Mouse (Mus musculus) stomach, postnatal 0 days (tissue): ENCODE measurements around the gene Dcst2. TPM values are rescaled to one million over a fixed set of nuclear protein-coding genes. Genes with fewer than 3 reads are reported as not detected.
A peak's percentile ranks its signal among the peaks of the same experiment; 100 is the strongest.

Experiments used
- ATAC-seq: fragments of 200-750 bp; cut with Nextera tagmentation; 2 replicates; pipeline ENCODE4 v1.8.0; 2017; ENCODE audit not compliant: low FRiP score, low TSS enrichment
- DNase-seq: peaks from one replicate; pipeline ENCODE4 v3.0.0-alpha.2; 2016; ENCODE audit warnings: low spot score
- H3K27ac ChIP-seq: fragments of 300-500 bp; sonication (generic); replicated peaks from 2 replicates; pipeline ENCODE4 v1.5.1; 2014; ENCODE audit warnings: mild to moderate bottlenecking, control low read depth
- H3K27me3 ChIP-seq: fragments of 300-500 bp; sonication (generic); 2 replicates; pipeline ENCODE4 v1.6.1; 2014; ENCODE audit warnings: low read length; ENCODE audit not compliant: control insufficient read depth, insufficient read depth
- H3K36me3 ChIP-seq: fragments of 300-500 bp; sonication (generic); 2 replicates; pipeline ENCODE4 v1.6.1; 2014; ENCODE audit warnings: low read length, mixed read lengths; ENCODE audit not compliant: control insufficient read depth, insufficient read depth
- H3K4me1 ChIP-seq: fragments of 300-500 bp; sonication (generic); replicated peaks from 2 replicates; pipeline ENCODE4 v1.6.1; 2014; ENCODE audit warnings: antibody characterized with exemption; ENCODE audit not compliant: control insufficient read depth, insufficient read depth
- H3K4me2 ChIP-seq: fragments of 300-500 bp; sonication (generic); replicated peaks from 2 replicates; pipeline ENCODE4 v1.6.1; 2014; ENCODE audit warnings: low read depth, mild to moderate bottlenecking, control low read depth, moderate library complexity
- H3K4me3 ChIP-seq: fragments of 300-500 bp; sonication (generic); 2 replicates; pipeline ENCODE4 v1.5.1; 2014; ENCODE audit warnings: low read depth, low read length, control low read depth
- H3K9ac ChIP-seq: fragments of 300-500 bp; sonication (generic); 2 replicates; pipeline ENCODE4 v1.6.1; 2014; ENCODE audit warnings: mild to moderate bottlenecking, low read length, control low read depth, mixed read lengths
- H3K9me3 ChIP-seq: fragments of 300-500 bp; sonication (generic); 2 replicates; pipeline ENCODE4 v1.6.1; 2016; ENCODE audit warnings: low read length; ENCODE audit not compliant: control insufficient read depth
- CTCF ChIP-seq: IDR thresholded peaks from 2 replicates; pipeline ENCODE4 v1.5.1; 2016; ENCODE audit warnings: antibody characterized with exemption, low read depth, mild to moderate bottlenecking, moderate library complexity
- EP300 ChIP-seq: optimal IDR thresholded peaks from 2 replicates; pipeline ENCODE3; 2016; ENCODE audit warnings: antibody characterized with exemption
- WGBS: fragments of 180-500 bp; shearing (Covaris S2); extraction: QIAGEN DNeasy Blood & Tissue Kit; methylation state at CpG from one replicate; pipeline ENCODE4 v1.1.7; 2014; 5-methylcytosine and 5-hydroxymethylcytosine counted together
- polyA plus RNA-seq: library from polyadenylated mRNA; unstranded; fragments of >200 nt; fragmentation: Nextera tagmentation; extraction: Ambion mirVana; gene quantifications from 2 replicates; pipeline ENCODE4 v1.2.1, GENCODE M21; 2015

The Dcst2 gene
- polyA plus RNA-seq, 1 experiment from 2014 or later, result 0.33 TPM

DNA sequence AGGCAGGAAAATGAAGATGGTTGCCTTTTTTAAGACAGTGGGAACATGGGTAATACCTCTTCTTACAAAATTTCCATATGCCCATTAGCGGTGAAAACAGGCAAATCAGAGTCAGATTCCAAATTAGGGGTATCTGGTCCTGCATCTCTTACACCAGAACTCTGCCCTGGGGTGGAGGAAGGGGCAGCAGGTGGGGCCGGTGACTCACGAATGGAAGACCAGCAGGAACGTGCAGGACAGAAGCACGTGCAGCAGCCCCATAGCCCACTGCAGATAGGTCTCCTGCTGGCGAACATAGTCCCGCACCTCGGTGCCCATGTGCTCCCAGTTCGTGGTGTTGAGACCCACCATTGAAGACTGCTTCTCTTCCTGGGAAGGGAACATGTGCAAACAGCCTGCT, 5.7 kb upstream of the Dcst2 start:
- WGBS, result 67% methylated on average over 9 of the region's 9 CpGs

DNA sequence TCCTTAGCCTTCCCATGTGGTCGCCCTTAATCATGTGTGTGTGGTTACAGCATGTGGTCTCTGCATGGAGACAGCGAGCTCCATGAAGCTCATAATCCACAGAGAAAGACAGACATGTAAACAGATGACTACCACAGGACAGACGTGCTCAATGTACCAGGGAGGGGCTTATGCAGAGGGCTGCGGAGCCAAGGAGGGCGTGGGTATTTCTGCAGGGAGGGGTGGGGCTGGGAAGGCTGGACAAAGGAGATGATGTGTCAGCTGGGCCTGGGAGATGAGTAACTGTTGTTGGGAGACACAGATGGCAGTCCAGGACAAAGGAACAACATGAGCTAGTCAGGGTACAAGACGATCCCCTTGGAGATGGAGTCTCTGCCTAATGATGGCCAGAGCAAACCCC, 2.1 kb upstream of the Dcst2 start:
- H3K27me3 ChIP-seq, result no peaks in the 10 kb centered on the region
- TF ChIP-seq CTCF (no peak), EP300 (no peak)
- no peak overlapping the region for H3K4me3 ChIP-seq
- H3K36me3 ChIP-seq, result no peaks in the 10 kb centered on the region
- no peak overlapping the region for H3K27ac ChIP-seq
- H3K9ac ChIP-seq, result no peak overlapping the region
- DNase-seq (no peak), ATAC-seq (peak; percentile 60)
- 37% methylated on average over 6 of the region's 6 CpGs for WGBS
- no peak overlapping the region for H3K4me2 ChIP-seq
- no peaks in the 10 kb centered on the region for H3K4me1 ChIP-seq
- H3K9me3 ChIP-seq, result no peaks in the 10 kb centered on the region

More for the DNA sequence above, 5.7 kb upstream of the Dcst2 start:
- Histone ChIP-seq H3K9me3 (no peaks in the 10 kb centered on the region), H3K36me3 (no peaks in the 10 kb centered on the region), H3K4me3 (no peak overlapping the region), H3K27ac (no peak overlapping the region), H3K4me1 (no peaks in the 10 kb centered on the region), H3K9ac (no peak overlapping the region), H3K4me2 (no peak overlapping the region), H3K27me3 (no peaks in the 10 kb centered on the region)
- TF ChIP-seq EP300 (no peak), CTCF (no peak)
- ATAC-seq, result no peak
- no peak for DNase-seq

DNA sequence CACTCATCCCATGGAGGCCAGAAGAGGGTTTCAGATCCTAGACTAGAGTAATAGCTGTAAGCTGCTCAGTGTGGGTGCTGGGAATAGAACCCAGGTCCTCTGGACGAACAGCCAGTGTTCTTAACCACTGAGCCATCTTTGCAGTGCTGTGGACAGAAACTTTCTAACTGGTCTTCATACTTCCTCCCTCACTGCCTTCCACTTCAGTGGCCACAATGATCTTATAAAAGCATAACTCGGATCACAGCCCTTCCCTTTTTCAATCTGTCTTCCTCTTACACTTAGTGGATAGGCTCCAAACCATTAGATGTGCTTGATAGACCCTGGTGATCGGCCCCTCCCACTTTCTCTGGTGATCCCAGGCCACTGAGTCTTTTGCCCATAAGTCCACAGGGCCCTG, 1.5 kb upstream of the Dcst2 start:
- WGBS, result 73% methylated on average over 3 of the region's 3 CpGs
- Histone ChIP-seq H3K36me3 (no peaks in the 10 kb centered on the region), H3K9ac (no peak overlapping the region), H3K9me3 (no peaks in the 10 kb centered on the region), H3K4me3 (no peak overlapping the region), H3K4me2 (no peak overlapping the region), H3K27me3 (no peaks in the 10 kb centered on the region), H3K27ac (no peak overlapping the region), H3K4me1 (no peaks in the 10 kb centered on the region)
- no peak for DNase-seq
- TF ChIP-seq CTCF (no peak), EP300 (no peak)
- no peak for ATAC-seq

DNA sequence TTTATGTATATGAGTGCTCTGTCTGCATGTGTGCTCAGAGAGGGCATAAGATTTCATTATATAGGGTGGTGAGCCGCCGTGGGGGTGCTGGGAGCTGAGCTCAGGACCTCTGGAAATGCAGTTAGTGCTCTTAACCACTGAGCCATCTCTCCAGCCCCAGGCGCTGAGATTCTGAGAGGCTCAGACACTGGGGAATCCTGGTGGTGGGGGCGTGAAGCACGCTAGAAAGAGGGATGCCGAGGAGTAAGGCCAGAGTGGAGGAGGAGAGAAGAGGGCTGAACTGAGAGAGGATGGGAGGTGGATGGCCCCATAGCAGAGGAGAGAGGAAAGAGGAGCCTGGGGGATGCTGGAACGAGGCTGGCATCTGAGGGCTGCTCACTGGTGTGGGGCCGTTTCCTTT, 2.9 kb downstream of the Dcst2 start:
- Histone ChIP-seq H3K4me1 (no peaks in the 10 kb centered on the region), H3K9me3 (no peaks in the 10 kb centered on the region), H3K36me3 (no peaks in the 10 kb centered on the region), H3K4me3 (no peak overlapping the region), H3K4me2 (no peak overlapping the region), H3K27ac (no peak overlapping the region), H3K9ac (no peak overlapping the region), H3K27me3 (no peaks in the 10 kb centered on the region)
- DNase-seq (no peak), ATAC-seq (no peak)
- TF ChIP-seq EP300 (no peak), CTCF (no peak)
- 77% methylated on average over 8 of the region's 8 CpGs for WGBS

DNA sequence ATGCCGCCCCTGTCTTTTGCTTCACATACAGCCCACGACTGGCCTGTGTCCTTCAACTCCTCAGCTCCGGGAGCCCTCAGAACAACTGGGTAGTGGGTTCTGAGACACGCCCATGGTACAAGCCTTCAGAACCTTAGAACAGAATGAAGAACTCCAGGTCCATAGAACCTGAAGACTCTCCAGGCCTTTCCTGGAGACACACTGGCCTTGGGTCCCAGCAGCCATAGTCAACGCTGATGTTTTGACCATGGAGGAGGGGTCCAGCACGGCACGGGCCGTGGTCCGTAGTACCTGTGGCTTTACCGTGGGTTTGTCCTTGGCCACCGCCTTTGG, 3.3 kb downstream of the Dcst2 start, which contains the start of gene Dcst1:
Gene Dcst1, minus strand, starts transcription at position 101 of the 333 bp plus-strand sequence.
- 93% methylated on average over 11 of the region's 11 CpGs for WGBS
- no peak within 1 kb of the TSS for H3K4me2 ChIP-seq
- no peak within 1 kb of the TSS for H3K9ac ChIP-seq
- no peaks in the 10 kb centered on the region for H3K4me1 ChIP-seq
- ATAC-seq (no peak), DNase-seq (no peak)
- no peak within 1 kb of the TSS for H3K27ac ChIP-seq
- H3K27me3 ChIP-seq, result no peaks in the 10 kb centered on the region
- no peaks in the 10 kb centered on the region for H3K36me3 ChIP-seq
- no peak within 1 kb of the TSS for H3K4me3 ChIP-seq
- H3K9me3 ChIP-seq, result no peaks in the 10 kb centered on the region
- TF ChIP-seq EP300 (no peak), CTCF (no peak)

DNA sequence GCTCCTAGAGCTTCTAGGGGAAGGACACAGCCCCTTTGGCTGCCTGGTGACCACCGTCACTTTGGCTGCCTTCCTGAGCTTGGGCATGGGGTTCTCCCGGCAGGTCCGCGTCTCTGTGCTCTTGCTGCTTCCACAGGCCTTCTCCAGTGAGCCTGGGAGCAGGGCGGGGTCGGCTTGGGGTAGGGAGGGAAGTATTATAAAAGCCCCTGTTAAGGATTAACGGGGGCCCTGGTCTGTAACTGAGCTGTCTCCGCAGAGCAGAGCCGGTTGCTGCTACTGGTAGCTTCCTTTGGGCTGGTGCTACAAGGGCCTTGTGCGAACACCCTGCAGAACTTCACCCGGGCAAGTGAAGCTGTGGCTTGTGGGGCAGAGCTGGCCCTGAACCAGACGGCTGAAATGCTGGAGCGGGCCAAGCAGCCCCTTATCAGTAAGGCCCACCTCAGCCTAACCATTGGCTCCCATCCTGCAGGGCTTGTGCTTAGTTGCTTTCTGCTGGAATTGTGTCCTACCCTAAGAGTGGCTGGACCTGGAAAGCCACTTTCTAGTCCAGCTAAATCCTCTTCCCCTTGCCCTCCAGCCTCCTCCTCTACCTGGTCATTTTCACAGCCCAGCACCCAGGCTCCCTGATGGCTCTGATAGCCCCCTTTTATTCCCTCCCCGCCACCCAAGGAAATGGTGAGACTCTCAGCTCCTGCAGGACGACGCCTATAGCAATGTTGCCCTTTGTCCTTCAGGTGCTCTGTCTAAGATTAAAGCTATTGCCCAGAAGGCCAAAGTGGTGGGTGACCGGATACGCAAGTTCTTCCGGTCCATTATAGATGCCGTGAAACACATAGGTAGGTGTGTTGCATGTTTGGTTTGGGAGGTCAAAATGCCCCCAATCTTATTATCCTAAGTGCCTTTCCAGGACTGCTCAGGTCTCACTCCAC, 4.0 kb downstream of the Dcst2 start:
- Histone ChIP-seq H3K4me2 (no peak overlapping the region), H3K4me3 (no peak overlapping the region), H3K4me1 (no peaks in the 10 kb centered on the region), H3K36me3 (no peaks in the 10 kb centered on the region), H3K27ac (no peak overlapping the region), H3K27me3 (no peaks in the 10 kb centered on the region), H3K9ac (no peak overlapping the region), H3K9me3 (no peaks in the 10 kb centered on the region)
- WGBS, result 57% methylated on average over 20 of the region's 20 CpGs
- DNase-seq (peak; percentile 35), ATAC-seq (peak; percentile 63)
- TF ChIP-seq EP300, result no peak
- TF ChIP-seq CTCF, result no peak
